Mouse (Mus musculus): ENCODE results near the gene Slc27a2. TPM values are rescaled to one million over a fixed set of nuclear protein-coding genes. Genes with fewer than 3 reads are reported as not detected.
A peak's percentile ranks its signal among the peaks of the same experiment; 100 is the strongest.

Gene Slc27a2
- polyA plus RNA-seq, 1 experiment from 2014 or later: 3.6 TPM

DNA sequence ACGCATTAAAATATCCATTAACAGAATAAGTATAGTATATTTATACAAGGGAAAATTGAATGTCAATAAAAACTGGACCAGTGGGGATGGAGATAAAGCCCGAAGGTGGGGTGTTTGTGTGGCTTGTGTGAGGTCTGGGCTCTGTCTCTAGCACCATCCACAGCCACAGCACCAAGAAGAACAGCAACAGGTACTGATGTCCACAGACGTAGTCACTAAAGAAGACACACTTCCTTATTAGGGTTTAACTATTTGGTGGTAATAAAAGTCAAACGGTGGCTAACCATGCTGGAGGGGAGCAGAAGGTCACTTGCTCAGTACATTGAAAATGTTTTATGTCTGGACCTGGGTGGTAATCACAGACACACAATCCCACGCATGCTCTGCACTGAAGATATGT is 25.2 kb downstream of the Slc27a2 start:
- Histone ChIP-seq H3K9ac (ENCODE audit: low read depth, low read length) (no peak overlapping the region), H3K4me2 (ENCODE audit: low read depth, low read length) (no peak overlapping the region), H3K4me3 (ENCODE audit: low read length) (no peak overlapping the region), H3K27ac (ENCODE audit: low read length) (no peak overlapping the region), H3K36me3 (ENCODE audit: control insufficient read depth, insufficient read depth, low read length) (no peaks in the 10 kb centered on the region), H3K9me3 (ENCODE audit: control insufficient read depth, low read length) (no peaks in the 10 kb centered on the region), H3K27me3 (replicated peaks; ENCODE audit: control insufficient read depth, insufficient read depth, low read length) (no peaks in the 10 kb centered on the region), H3K4me1 (ENCODE audit: control insufficient read depth, insufficient read depth, low read length) (no peaks in the 10 kb centered on the region)
- 67% methylated on average over 5 of the region's 5 CpGs for WGBS
- ATAC-seq: no peak

DNA sequence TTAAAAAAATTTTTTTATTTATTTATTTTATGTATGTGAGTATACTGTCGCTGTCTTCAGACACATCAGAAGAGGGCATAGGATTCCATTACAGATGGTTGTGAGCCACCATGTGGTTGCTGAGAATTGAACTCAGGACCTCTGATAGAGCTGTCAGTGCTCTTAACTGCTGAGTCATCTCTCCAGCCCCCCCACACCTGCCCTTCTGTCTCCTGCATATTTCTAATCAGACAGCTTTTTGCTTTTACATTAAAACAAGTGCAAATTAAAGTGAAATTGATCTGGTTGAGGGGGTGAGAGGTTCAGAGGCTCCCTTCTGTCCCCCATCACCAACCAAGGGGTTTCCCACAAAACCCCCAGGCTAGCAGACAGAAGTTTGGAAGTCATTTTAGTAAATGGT is 27.1 kb downstream of the Slc27a2 start:
- Histone ChIP-seq H3K27me3 (replicated peaks; ENCODE audit: control insufficient read depth, insufficient read depth, low read length) (no peaks in the 10 kb centered on the region), H3K27ac (ENCODE audit: low read length) (no peak overlapping the region), H3K9me3 (ENCODE audit: control insufficient read depth, low read length) (no peaks in the 10 kb centered on the region), H3K4me1 (ENCODE audit: control insufficient read depth, insufficient read depth, low read length) (no peaks in the 10 kb centered on the region), H3K9ac (ENCODE audit: low read depth, low read length) (no peak overlapping the region), H3K36me3 (ENCODE audit: control insufficient read depth, insufficient read depth, low read length) (no peaks in the 10 kb centered on the region), H3K4me3 (ENCODE audit: low read length) (no peak overlapping the region), H3K4me2 (ENCODE audit: low read depth, low read length) (no peak overlapping the region)
- no peak for ATAC-seq
- 86% methylated on average over 1 of the region's 1 CpGs for WGBS

DNA sequence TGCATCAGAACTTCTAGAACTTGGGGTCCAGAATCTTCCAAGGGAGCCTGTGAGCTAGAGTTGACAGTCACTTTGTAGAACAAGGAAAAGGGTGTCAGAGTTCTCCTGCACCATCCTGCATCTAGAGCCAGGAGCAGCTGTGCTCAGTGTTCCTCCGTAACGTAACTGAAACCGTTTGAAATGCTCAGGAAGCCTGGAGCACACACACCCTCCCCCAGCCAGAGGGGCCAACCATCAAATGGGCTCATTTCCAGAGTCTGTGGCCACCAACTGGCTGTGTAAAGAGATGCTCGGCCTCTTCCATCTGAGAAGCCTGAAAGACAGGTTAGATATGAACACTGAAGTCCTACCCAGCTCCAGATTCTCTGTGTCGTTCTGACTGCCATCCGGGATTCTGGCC is 31.8 kb downstream of the Slc27a2 start:
- no peaks in the 10 kb centered on the region for H3K36me3 ChIP-seq (ENCODE audit: control insufficient read depth, insufficient read depth, low read length)
- ATAC-seq: no peak
- no peaks in the 10 kb centered on the region for H3K27me3 ChIP-seq (replicated peaks; ENCODE audit: control insufficient read depth, insufficient read depth, low read length)
- no peak overlapping the region for H3K27ac ChIP-seq (ENCODE audit: low read length)
- H3K4me3 ChIP-seq (ENCODE audit: low read length): no peak overlapping the region
- no peaks in the 10 kb centered on the region for H3K4me1 ChIP-seq (ENCODE audit: control insufficient read depth, insufficient read depth, low read length)
- no peak overlapping the region for H3K4me2 ChIP-seq (ENCODE audit: low read depth, low read length)
- 72% methylated on average over 6 of the region's 6 CpGs for WGBS
- no peaks in the 10 kb centered on the region for H3K9me3 ChIP-seq (ENCODE audit: control insufficient read depth, low read length)
- H3K9ac ChIP-seq (ENCODE audit: low read depth, low read length): no peak overlapping the region

DNA sequence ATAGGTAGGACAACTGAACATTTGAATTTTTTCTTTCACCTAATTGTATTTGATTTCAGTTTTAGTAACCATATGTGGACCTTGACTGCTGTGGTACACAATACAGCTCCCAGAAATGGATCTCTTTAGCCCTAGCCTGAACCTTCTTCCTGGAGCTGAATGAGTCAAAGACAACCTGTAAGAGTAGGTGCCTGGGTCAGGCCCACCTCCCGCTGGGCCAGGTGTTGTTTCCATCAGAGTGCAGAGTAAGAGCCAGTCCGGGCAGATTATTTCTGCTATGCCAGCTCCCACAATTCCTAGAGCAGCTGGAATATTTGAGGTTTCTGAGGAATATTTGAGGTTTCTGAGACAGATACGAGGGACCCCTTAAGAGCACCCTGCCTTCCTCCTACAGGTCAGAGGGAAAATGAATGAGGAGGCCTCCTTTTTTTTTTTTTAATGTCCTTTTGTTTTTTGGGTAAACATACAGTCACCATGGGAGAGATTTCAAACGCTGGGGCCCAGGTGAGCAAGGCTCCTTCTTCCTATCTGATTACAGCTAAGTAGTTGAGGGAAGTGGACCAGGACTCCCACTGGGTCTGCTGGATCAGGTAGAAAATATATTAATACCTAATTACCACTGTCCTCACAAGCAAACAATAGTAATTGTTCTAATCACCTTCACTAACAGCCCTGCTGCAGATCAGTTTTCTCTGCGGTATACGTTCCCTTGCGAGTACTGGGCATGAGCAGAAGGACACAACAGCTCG is 32.6 kb downstream of the Slc27a2 start:
- H3K27ac ChIP-seq (ENCODE audit: low read length): no peak overlapping the region
- H3K36me3 ChIP-seq (ENCODE audit: control insufficient read depth, insufficient read depth, low read length): no peaks in the 10 kb centered on the region
- H3K4me1 ChIP-seq (ENCODE audit: control insufficient read depth, insufficient read depth, low read length): no peaks in the 10 kb centered on the region
- H3K4me3 ChIP-seq (ENCODE audit: low read length): no peak overlapping the region
- H3K4me2 ChIP-seq (ENCODE audit: low read depth, low read length): no peak overlapping the region
- 74% methylated on average over 8 of the region's 8 CpGs for WGBS
- no peak overlapping the region for H3K9ac ChIP-seq (ENCODE audit: low read depth, low read length)
- no peaks in the 10 kb centered on the region for H3K27me3 ChIP-seq (replicated peaks; ENCODE audit: control insufficient read depth, insufficient read depth, low read length)
- no peak for ATAC-seq
- no peaks in the 10 kb centered on the region for H3K9me3 ChIP-seq (ENCODE audit: control insufficient read depth, low read length)

DNA sequence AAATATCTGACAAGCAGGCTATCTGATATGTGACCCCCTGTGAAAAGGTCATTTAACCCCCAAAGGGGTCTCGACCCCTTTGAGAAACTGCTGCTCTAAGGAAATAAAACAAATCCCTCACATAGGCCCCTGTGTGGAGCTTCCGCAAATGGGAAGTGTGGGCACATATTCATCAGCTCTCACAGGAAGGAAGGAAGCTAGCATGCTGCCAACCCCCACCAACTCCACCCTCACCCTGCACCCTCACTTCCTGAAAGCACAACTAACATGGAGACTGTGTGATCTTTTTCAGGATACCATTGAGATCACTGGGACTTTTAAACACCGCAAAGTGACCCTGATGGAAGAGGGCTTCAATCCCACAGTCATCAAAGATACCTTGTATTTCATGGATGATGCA is 35.3 kb downstream of the Slc27a2 start:
- 84% methylated on average over 3 of the region's 3 CpGs for WGBS
- Histone ChIP-seq H3K9ac (ENCODE audit: low read depth, low read length) (no peak overlapping the region), H3K4me3 (ENCODE audit: low read length) (no peak overlapping the region), H3K9me3 (ENCODE audit: control insufficient read depth, low read length) (no peaks in the 10 kb centered on the region), H3K27me3 (replicated peaks; ENCODE audit: control insufficient read depth, insufficient read depth, low read length) (no peaks in the 10 kb centered on the region), H3K27ac (ENCODE audit: low read length) (no peak overlapping the region), H3K4me2 (ENCODE audit: low read depth, low read length) (no peak overlapping the region), H3K36me3 (ENCODE audit: control insufficient read depth, insufficient read depth, low read length) (no peaks in the 10 kb centered on the region), H3K4me1 (ENCODE audit: control insufficient read depth, insufficient read depth, low read length) (no peaks in the 10 kb centered on the region)
- ATAC-seq: no peak

DNA sequence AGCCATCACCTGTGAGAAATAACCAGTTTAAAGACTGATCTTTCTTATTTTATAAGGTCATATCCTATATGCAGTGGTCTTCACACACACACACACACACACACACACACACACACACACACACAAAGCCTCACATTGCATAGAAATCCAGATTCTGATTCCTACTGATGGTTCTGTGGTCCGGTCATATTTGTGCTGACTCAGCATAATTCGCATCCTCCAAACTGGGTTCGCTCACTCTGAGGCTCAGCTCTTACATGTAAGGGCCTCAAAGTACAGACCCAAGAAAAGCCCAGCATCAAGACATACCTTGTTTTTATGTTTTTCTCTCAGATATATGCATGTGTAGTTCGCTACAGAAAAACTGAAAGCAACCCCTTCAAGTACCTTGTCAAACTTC is 39.1 kb downstream of the Slc27a2 start:
- H3K36me3 ChIP-seq (ENCODE audit: control insufficient read depth, insufficient read depth, low read length): no peaks in the 10 kb centered on the region
- no peak overlapping the region for H3K27ac ChIP-seq (ENCODE audit: low read length)
- WGBS: 88% methylated on average over 4 of the region's 4 CpGs
- no peaks in the 10 kb centered on the region for H3K9me3 ChIP-seq (ENCODE audit: control insufficient read depth, low read length)
- ATAC-seq: no peak
- H3K4me1 ChIP-seq (ENCODE audit: control insufficient read depth, insufficient read depth, low read length): no peaks in the 10 kb centered on the region
- no peak overlapping the region for H3K9ac ChIP-seq (ENCODE audit: low read depth, low read length)
- no peak overlapping the region for H3K4me3 ChIP-seq (ENCODE audit: low read length)
- H3K4me2 ChIP-seq (ENCODE audit: low read depth, low read length): no peak overlapping the region
- H3K27me3 ChIP-seq (replicated peaks; ENCODE audit: control insufficient read depth, insufficient read depth, low read length): no peaks in the 10 kb centered on the region; the same call in 1 of the 2 replicates

DNA sequence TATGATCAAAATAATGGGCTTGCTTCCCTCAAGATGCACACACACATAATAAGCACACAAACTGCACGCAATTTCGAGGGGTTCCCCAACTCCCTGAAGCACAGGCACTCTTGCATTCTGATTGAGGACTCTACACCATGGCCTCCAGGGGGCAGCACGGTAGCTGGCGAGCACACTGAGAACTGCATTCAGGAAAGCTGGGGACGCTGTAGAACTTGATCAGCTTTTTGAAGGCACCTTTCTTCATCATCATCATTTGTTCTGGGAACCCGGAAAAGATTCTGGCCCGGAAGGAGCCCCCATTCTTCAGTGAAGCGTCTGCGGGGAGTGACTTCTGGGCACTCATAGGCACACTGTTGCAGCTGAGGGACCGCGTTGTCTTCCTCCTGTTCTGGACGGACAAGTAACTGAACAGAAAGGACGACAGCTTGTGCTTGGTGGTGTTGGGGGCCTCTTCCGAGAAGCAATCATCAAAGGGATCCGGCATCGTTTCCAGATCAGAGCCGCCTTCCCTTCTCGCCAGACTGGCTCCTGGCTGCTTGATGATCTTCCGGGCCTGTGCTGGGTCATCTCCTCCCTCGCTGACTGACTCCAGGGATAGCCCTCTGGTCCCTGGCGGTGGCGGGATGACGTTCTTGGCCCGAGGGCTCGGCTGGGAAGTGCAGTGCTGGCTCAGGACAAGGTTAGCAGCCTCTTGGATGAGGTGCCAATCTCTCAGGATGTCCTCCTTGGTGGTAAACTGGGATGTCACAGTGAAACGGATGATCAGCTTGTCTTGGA is 41.8 kb downstream of the Slc27a2 start:
- Histone ChIP-seq H3K9ac (ENCODE audit: low read depth, low read length) (peak overlapping the region; percentile 59), H3K4me3 (ENCODE audit: low read length) (peak overlapping the region; percentile 44), H3K4me1 (ENCODE audit: control insufficient read depth, insufficient read depth, low read length) (0 out of 2 replicates have a peak, but pooled peaks cover 6% of the 10 kb centered on the region), H3K36me3 (ENCODE audit: control insufficient read depth, insufficient read depth, low read length) (no peaks in the 10 kb centered on the region), H3K27me3 (replicated peaks; ENCODE audit: control insufficient read depth, insufficient read depth, low read length) (no peaks in the 10 kb centered on the region; the same call in 1 of the 2 replicates), H3K9me3 (ENCODE audit: control insufficient read depth, low read length) (no peaks in the 10 kb centered on the region), H3K4me2 (ENCODE audit: low read depth, low read length) (peak overlapping the region; percentile 73), H3K27ac (ENCODE audit: low read length) (no peak overlapping the region)
- ATAC-seq: peak; percentile 68
- 22% methylated on average over 26 of the region's 26 CpGs for WGBS

DNA sequence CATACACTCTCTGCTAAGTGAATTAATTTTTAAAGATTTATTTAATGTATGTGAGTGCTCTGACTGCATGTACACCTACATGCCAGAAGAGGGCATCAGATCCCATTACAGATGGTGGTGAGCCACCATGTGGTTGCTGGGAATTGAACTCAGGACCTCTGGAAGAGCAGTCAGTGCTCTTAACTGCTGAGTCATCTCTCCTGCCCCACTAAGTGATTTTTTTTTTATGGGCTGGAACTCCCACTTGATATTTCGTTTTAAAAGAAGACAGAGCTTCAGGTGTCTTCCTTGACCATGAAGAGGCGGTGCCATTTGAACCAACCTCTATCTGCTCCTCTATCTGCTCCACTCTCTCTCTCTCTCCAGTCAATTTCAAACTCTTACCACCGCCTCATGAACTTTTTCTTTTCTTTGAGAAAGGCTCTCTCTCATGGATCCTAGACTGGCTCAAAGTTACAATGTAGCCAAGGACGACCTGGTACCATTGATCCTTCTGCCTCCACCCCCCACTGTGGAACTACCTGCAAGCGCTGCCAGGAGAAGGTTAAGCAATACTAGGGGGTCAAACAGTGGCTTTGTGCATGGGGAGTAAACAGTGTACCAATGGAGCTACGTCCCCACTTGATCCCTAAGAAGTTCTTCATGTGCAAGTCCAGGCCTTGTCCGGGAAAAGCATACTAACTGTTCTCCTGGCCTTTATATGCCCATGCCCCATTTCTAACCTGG is 44.3 kb downstream of the Slc27a2 start:
- Histone ChIP-seq H3K27ac (ENCODE audit: low read length) (no peak overlapping the region), H3K4me1 (ENCODE audit: control insufficient read depth, insufficient read depth, low read length) (0 out of 2 replicates have a peak, but pooled peaks cover 6% of the 10 kb centered on the region), H3K4me2 (ENCODE audit: low read depth, low read length) (no peak overlapping the region), H3K36me3 (ENCODE audit: control insufficient read depth, insufficient read depth, low read length) (no peaks in the 10 kb centered on the region), H3K4me3 (ENCODE audit: low read length) (no peak overlapping the region), H3K9me3 (ENCODE audit: control insufficient read depth, low read length) (no peaks in the 10 kb centered on the region), H3K27me3 (replicated peaks; ENCODE audit: control insufficient read depth, insufficient read depth, low read length) (no peaks in the 10 kb centered on the region; the same call in 1 of the 2 replicates), H3K9ac (ENCODE audit: low read depth, low read length) (no peak overlapping the region)
- ATAC-seq: no peak; the same call in 1 of the 2 replicates
- 92% methylated on average over 7 of the region's 7 CpGs for WGBS
